8 mouse cellular contexts compared by ENCODE assay signal in the genomic region with DNA sequence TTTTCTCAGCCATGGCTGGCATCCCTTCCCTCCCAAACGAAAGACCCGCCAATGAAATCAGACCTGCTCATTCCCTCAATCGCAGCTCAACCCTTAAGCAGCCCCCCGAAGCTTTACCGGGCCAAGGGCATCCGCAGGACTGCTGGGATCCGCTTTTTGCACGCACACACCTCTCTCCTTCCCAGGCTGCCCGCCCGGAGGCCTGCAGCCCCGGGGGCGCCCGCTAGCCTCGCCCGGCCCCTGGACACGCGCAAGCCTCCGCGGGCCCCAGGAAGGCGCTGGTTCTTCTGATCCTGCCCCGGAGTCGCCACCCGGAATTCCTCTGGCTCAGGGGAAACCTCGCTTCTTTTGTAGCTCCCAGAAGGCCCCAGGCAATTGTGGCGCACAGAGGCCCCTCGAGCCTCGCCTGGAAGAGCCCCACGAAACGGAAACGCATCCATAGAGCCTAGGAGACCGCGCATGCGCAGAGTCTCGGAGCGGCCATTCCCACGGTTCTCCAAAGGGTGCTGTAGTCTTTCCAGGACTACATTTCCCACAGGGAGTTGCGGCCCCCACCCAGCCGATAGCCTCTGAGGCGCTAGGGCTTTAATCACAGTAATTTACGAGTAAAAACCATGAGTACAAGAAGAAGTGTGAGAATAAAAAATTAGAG. TPM values are rescaled to one million over a fixed set of nuclear protein-coding genes. Genes with fewer than 3 reads are reported as not detected.
DNase-seq lines count a peak whose midpoint lies in the region; ATAC-seq and TF ChIP-seq lines count a peak whose summit lies in the region.

A gene (minus strand): TSS at position 416 of the 652 bp plus-strand sequence.

- H3K27ac ChIP-seq in intestine, postnatal 0 days (ENCODE audit: low read depth, low read length): no peak within 1 kb of the TSS; the same call in 1 of the 2 replicates

- H3K9ac ChIP-seq in intestine, postnatal 0 days (ENCODE audit: low read depth, low read length): peak within 1 kb of the TSS; percentile 71

- peak; percentile 8; the same call in 1 of the 2 replicates for TF ChIP-seq CTCF in intestine, postnatal 0 days (IDR thresholded peaks at IDR 0.05; ENCODE audit: low read depth)

- 0 out of 2 replicates have a peak, but pooled peaks cover 5% of the 10 kb centered on the region for H3K4me1 ChIP-seq in intestine, postnatal 0 days (replicated peaks; ENCODE audit: control insufficient read depth, insufficient read depth, low read length)

- peak within 1 kb of the TSS; percentile 68 for H3K4me3 ChIP-seq in intestine, postnatal 0 days (ENCODE audit: low read depth, low read length)

- H3K27me3 ChIP-seq in intestine, postnatal 0 days (replicated peaks; ENCODE audit: control insufficient read depth, insufficient read depth, low read length): no peaks in the 10 kb centered on the region; the same call in 1 of the 2 replicates

- H3K9me3 ChIP-seq in intestine, postnatal 0 days (ENCODE audit: control insufficient read depth): no peaks in the 10 kb centered on the region

- intact Hi-C loops in left cerebral cortex, postnatal 10 days (cut with DNase I): no loop called here

- H3K36me3 ChIP-seq in intestine, postnatal 0 days (ENCODE audit: control insufficient read depth, insufficient read depth): peaks cover 23% of the 10 kb centered on the region

- peak; percentile 96 for DNase-seq in adrenal gland, postnatal 25 days
- DNase-seq in embryo, embryonic 9.5 days (ENCODE audit: extremely low spot score): peak; percentile 95
- DNase-seq in gastrocnemius, postnatal 4 days (ENCODE audit: low spot score in 2 of 2): peak; percentile 87 to 95
- peak; percentile 97 for DNase-seq in left cerebral cortex, postnatal 10 days (ENCODE audit: extremely low spot score in 1 of 2, low spot score in 2 of 2)
- peak; percentile 97 for DNase-seq in mesoderm, embryonic 11.5 days (ENCODE audit: low read depth, low spot score)
- DNase-seq in right cerebral cortex, postnatal 4 days: peak; percentile 99

- WGBS in intestine, postnatal 0 days: under 1% methylated on average over 40 of the region's 40 CpGs

- ATAC-seq in intestine, postnatal 0 days: peak; percentile 84
- no peak for ATAC-seq in inflammation-experienced regulatory T-cells, adult 6 months

- H3K4me2 ChIP-seq in intestine, postnatal 0 days (replicated peaks; ENCODE audit: low read depth): peak within 1 kb of the TSS; percentile 90

RNA-seq across cellular contexts. Expression of the gene that starts here (rescaled TPM):
- total RNA-seq in adrenal gland, postnatal 25 days (2021): 5.3 and 6.3 TPM in 2 replicates
- 1 to 10 TPM; 5.3 to 6.0 TPM for total RNA-seq in gastrocnemius, postnatal 4 days (2021)
- 0.82 and 0.90 TPM in 2 replicates for polyA plus RNA-seq in intestine, postnatal 0 days (2015; fragmentation: Nextera tagmentation; extraction: Ambion mirVana)
- total RNA-seq in left cerebral cortex, postnatal 10 days (2021): 10 to 100 TPM; 11.9 to 13.2 TPM
- polyA plus RNA-seq in inflammation-experienced regulatory T-cells, adult 6 months (2017; shearing (Covaris generic)): not detected

Comparison
In these comparisons a context has a peak if more than half of its experiments do, and no peak if none do; other contexts are left out.
1. Peak in ATAC-seq, H3K4me3 ChIP-seq, H3K9ac ChIP-seq and H3K4me2 ChIP-seq in intestine, postnatal 0 days; RNA of the gene not detected or under 1 TPM.